15 mouse cellular contexts compared by ENCODE assay signal in genomic region chrX:136060698-136061097, GRCm38 (mm10). TPM values are rescaled to one million over a fixed set of nuclear protein-coding genes. Genes with fewer than 3 reads are reported as not detected.
"Had no signal": no experiment of that assay in that cellular context is flagged by ENCODE, and none has a peak within 500 bp of the region (broad histone marks: within the 10 kb centered on the region; RNA-seq: fewer than 3 reads in every experiment).

No protein-coding gene starts in this region.

- H3K27ac ChIP-seq: hindbrain, embryonic 14.5 days; left cerebral cortex, adult 2 months; limb, embryonic 10.5 days; midbrain, embryonic 12.5 days had no signal

- H3K4me1 ChIP-seq: limb, embryonic 10.5 days; midbrain, embryonic 12.5 days had no signal

- DNase-seq: kidney, adult 8-10 months; kidney, postnatal 25 days; right cerebral cortex, postnatal 14 days; thymus, adult 18-20 months; thymus, postnatal 14 days had no signal

- H3K4me2 ChIP-seq: hindbrain, embryonic 14.5 days; midbrain, embryonic 12.5 days had no signal

- H3K9ac ChIP-seq: hindbrain, embryonic 14.5 days; midbrain, embryonic 12.5 days had no signal

- ATAC-seq: intestine, embryonic 16.5 days; midbrain, embryonic 16.5 days had no signal

- H3K9me3 ChIP-seq: limb, embryonic 10.5 days; midbrain, embryonic 12.5 days had no signal

- H3K4me3 ChIP-seq: left cerebral cortex, adult 2 months; limb, embryonic 10.5 days; midbrain, embryonic 12.5 days had no signal

- H3K36me3 ChIP-seq: limb, embryonic 10.5 days; midbrain, embryonic 12.5 days had no signal

RNA-seq across cellular contexts. Expression of gene Bex2, which starts 7.3 kb away (rescaled TPM):
- total RNA-seq: megakaryocyte-erythroid progenitor cell, adult 5-6 weeks had no signal

RNA-seq across cellular contexts. Expression of gene Nxf3, which starts 24.4 kb away (rescaled TPM):
- total RNA-seq: layer of hippocampus, postnatal 25 days; left cerebral cortex, adult 2 months; left cerebral cortex, postnatal 14 days; megakaryocyte-erythroid progenitor cell, adult 5-6 weeks had no signal
- polyA plus RNA-seq: hindbrain, embryonic 14.5 days; kidney, embryonic 16.5 days; limb, embryonic 10.5 days; midbrain, embryonic 12.5 days; midbrain, embryonic 16.5 days had no signal

RNA-seq across cellular contexts. Expression of gene Arxes1, which starts 27.5 kb away (rescaled TPM):
- total RNA-seq: megakaryocyte-erythroid progenitor cell, adult 5-6 weeks had no signal
